Mouse (Mus musculus) spleen, adult 2 months (tissue): Measurements from ENCODE around the gene Exosc3.

Source experiments
- CTCF ChIP-seq: fragments of 200-500 bp; IDR thresholded peaks from 2 replicates; pipeline ENCODE4 v1.5.1; 2011; ENCODE audit warnings: mild to moderate bottlenecking, inconsistent platforms; ENCODE audit not compliant: insufficient read depth, insufficient read length, insufficient replicate concordance; ENCODE audit errors: extremely low read depth
- POLR2A ChIP-seq: fragments of 200-500 bp; IDR thresholded peaks from 2 replicates; pipeline ENCODE4 v1.6.1; 2011; ENCODE audit warnings: low read depth, low read length, inconsistent platforms

DNA sequence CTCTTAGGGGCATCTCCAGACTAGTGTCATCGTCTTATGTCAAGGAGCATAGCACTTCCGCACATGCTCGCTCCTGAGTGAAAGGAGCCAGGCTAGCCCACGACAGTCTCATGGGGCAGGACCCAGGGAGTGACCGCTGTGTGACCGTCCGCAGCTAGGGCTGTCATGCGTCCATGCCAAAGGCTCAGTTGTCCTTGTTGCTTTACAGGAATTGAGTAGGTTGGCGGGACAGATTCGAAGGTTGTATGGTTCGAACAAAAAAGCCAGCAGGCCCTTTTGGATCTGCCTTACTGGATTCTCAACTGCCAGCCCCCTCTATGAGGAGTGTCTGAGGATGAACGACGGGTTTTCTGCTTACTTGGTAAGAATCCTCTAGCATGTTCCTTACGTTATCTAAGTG, 37.0 kb downstream of the Exosc3 start:
- TF ChIP-seq CTCF, result no peak
- TF ChIP-seq POLR2A, result no peak
